Mouse (Mus musculus): Measurements from ENCODE around the gene Pgam2.

DNA sequence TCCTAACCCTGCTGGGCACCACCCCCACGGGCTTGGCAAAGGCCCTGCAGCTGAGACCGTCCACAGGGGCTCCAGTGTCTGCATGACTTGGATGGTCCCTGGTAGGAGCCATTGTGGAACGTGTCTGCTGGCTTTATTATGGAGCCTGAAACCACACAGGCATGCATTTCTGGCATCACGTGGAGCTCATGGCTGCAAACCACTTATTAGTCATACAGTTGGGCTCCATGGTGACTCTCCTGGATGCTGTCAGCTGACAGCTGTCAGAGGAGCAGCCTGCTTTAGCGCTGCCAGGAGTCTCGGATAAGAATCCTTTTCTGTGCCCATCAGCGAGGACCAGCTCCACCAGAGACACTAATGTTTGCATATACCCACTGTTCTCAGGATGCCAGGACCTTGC is 7.8 kb downstream of the Pgam2 start:
- TF ChIP-seq CTCF (IDR thresholded peaks at IDR 0.05; ENCODE audit: low read depth), result no peak
- TF ChIP-seq EP300 (optimal IDR thresholded peaks at IDR 0.05), result no peak
